In the genomic region with DNA sequence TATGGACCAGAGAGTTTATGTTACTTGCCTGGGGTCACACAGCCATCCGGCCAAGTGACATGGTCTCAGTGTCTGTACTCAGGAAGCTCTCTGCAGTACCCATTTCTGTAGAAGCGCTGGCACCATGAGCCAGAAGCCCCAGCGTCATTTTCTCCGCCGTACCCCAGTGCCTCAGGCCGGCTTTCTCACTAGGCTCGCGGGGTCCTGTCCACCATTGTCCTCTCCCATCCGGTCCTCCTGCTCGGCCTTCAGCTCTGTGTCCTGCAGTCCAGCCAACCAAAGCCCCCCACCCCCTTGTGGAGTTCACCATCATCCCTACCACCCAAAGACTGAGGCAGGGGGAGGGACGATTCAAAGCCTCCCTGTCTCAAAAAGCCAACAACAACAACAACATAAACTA, we compare ENCODE assay signal across 8 mouse cellular contexts. TPM values are rescaled to one million over a fixed set of nuclear protein-coding genes. Genes with fewer than 3 reads are reported as not detected.
DNase-seq lines count a peak whose midpoint lies in the region; ATAC-seq and TF ChIP-seq lines count a peak whose summit lies in the region.

No protein-coding gene starts in this region.

- peak overlapping the region; percentile 54; the same call in 1 of the 2 replicates for H3K9ac ChIP-seq in kidney, embryonic 14.5 days (ENCODE audit: low read depth, low read length)
- H3K9ac ChIP-seq in embryonic facial prominence, embryonic 12.5 days = 0 out of 2 replicates have a peak overlapping the region, but pooled peaks have one; percentile 27
- peak overlapping the region; percentile 78; the same call in 1 of the 2 replicates for H3K9ac ChIP-seq in forebrain, postnatal 0 days
- no peak overlapping the region for H3K9ac ChIP-seq in midbrain, embryonic 16.5 days (ENCODE audit: low read depth, low read length)

- no peak overlapping the region for H3K27ac ChIP-seq in kidney, embryonic 14.5 days (ENCODE audit: low read depth, low read length)
- no peak overlapping the region for H3K27ac ChIP-seq in embryonic facial prominence, embryonic 12.5 days
- H3K27ac ChIP-seq in forebrain, postnatal 0 days (ENCODE audit: low read depth, low read length) = no peak overlapping the region
- no peak overlapping the region for H3K27ac ChIP-seq in midbrain, embryonic 16.5 days (ENCODE audit: low read length)

- ATAC-seq in kidney, embryonic 14.5 days (ENCODE audit: low FRiP score, low TSS enrichment) = no peak
- ATAC-seq in embryonic facial prominence, embryonic 12.5 days (ENCODE audit: insufficient number of reproducible peaks, insufficient read depth, low FRiP score, low TSS enrichment) = no peak
- no peak for ATAC-seq in forebrain, postnatal 0 days
- ATAC-seq in midbrain, embryonic 16.5 days = no peak

- H3K4me1 ChIP-seq in kidney, embryonic 14.5 days (ENCODE audit: control insufficient read depth, insufficient read depth, low read length) = peaks cover 29% of the 10 kb centered on the region
- peaks cover 34% of the 10 kb centered on the region for H3K4me1 ChIP-seq in embryonic facial prominence, embryonic 12.5 days
- peaks cover 36% of the 10 kb centered on the region for H3K4me1 ChIP-seq in forebrain, postnatal 0 days (ENCODE audit: insufficient read depth)
- peaks cover 50% of the 10 kb centered on the region for H3K4me1 ChIP-seq in midbrain, embryonic 16.5 days (ENCODE audit: control insufficient read depth, insufficient read depth, low read length)

- no peaks in the 10 kb centered on the region for H3K9me3 ChIP-seq in kidney, embryonic 14.5 days (ENCODE audit: control insufficient read depth, low read length)
- no peaks in the 10 kb centered on the region for H3K9me3 ChIP-seq in embryonic facial prominence, embryonic 12.5 days
- no peaks in the 10 kb centered on the region for H3K9me3 ChIP-seq in forebrain, postnatal 0 days (ENCODE audit: low read length)
- no peaks in the 10 kb centered on the region for H3K9me3 ChIP-seq in midbrain, embryonic 16.5 days (replicated peaks; ENCODE audit: control insufficient read depth, low read length, poor library complexity, severe bottlenecking)

- WGBS in kidney, embryonic 14.5 days = 89% methylated on average over 11 of the region's 11 CpGs
- 83% methylated on average over 11 of the region's 11 CpGs for WGBS in embryonic facial prominence, embryonic 12.5 days
- 86% methylated on average over 11 of the region's 11 CpGs for WGBS in forebrain, postnatal 0 days
- 83% methylated on average over 11 of the region's 11 CpGs for WGBS in midbrain, embryonic 16.5 days

- peak overlapping the region; percentile 92 for H3K4me2 ChIP-seq in kidney, embryonic 14.5 days (replicated peaks; ENCODE audit: low read depth, low read length)
- peak overlapping the region; percentile 89 for H3K4me2 ChIP-seq in embryonic facial prominence, embryonic 12.5 days (replicated peaks)
- H3K4me2 ChIP-seq in forebrain, postnatal 0 days (ENCODE audit: low read depth) = peak overlapping the region; percentile 95
- peak overlapping the region; percentile 81 for H3K4me2 ChIP-seq in midbrain, embryonic 16.5 days (ENCODE audit: low read length)

- TF ChIP-seq CTCF in forebrain, postnatal 0 days (IDR thresholded peaks at IDR 0.05; ENCODE audit: low read depth) = no peak

- no peaks in the 10 kb centered on the region for H3K36me3 ChIP-seq in kidney, embryonic 14.5 days (ENCODE audit: control insufficient read depth, insufficient read depth, low read length)
- no peaks in the 10 kb centered on the region for H3K36me3 ChIP-seq in embryonic facial prominence, embryonic 12.5 days
- H3K36me3 ChIP-seq in forebrain, postnatal 0 days (ENCODE audit: insufficient read depth) = no peaks in the 10 kb centered on the region
- H3K36me3 ChIP-seq in midbrain, embryonic 16.5 days (ENCODE audit: control insufficient read depth, insufficient read depth, low read length) = no peaks in the 10 kb centered on the region

- no peak for DNase-seq in kidney, postnatal 10 days
- no peak for DNase-seq in forebrain, postnatal 0 days
- DNase-seq in layer of hippocampus, postnatal 36 days = no peak
- no peak for DNase-seq in natural killer cell, adult 2 months (ENCODE audit: low spot score in 2 of 2)
- DNase-seq in frontal cortex, postnatal 10 days (ENCODE audit: low spot score in 2 of 2) = no peak

- peaks cover 12% of the 10 kb centered on the region for H3K27me3 ChIP-seq in kidney, embryonic 14.5 days (ENCODE audit: control insufficient read depth, insufficient read depth, low read length)
- H3K27me3 ChIP-seq in embryonic facial prominence, embryonic 12.5 days = peaks cover 26% of the 10 kb centered on the region
- H3K27me3 ChIP-seq in forebrain, postnatal 0 days (ENCODE audit: insufficient read depth, low read length) = no peaks in the 10 kb centered on the region
- H3K27me3 ChIP-seq in midbrain, embryonic 16.5 days (ENCODE audit: control insufficient read depth, insufficient read depth, low read depth, low read length) = peaks cover 3% of the 10 kb centered on the region; the same call in 1 of the 2 replicates

- no peak overlapping the region for H3K4me3 ChIP-seq in kidney, embryonic 14.5 days (ENCODE audit: low read length)
- H3K4me3 ChIP-seq in embryonic facial prominence, embryonic 12.5 days = peak overlapping the region; percentile 43
- H3K4me3 ChIP-seq in forebrain, postnatal 0 days (ENCODE audit: low read depth, low read length) = peak overlapping the region; percentile 54; the same call in 1 of the 2 replicates
- H3K4me3 ChIP-seq in midbrain, embryonic 16.5 days (ENCODE audit: low read depth, low read length) = no peak overlapping the region; the same call in 1 of the 2 replicates

RNA-seq across cellular contexts. Expression of gene Car11, which starts 2.0 kb away (rescaled TPM):
- polyA plus RNA-seq in kidney, embryonic 14.5 days (2014; fragmentation: Nextera tagmentation; extraction: Ambion mirVana) = 6.9 and 11.9 TPM in 2 replicates
- 11.5 and 14.1 TPM in 2 replicates for polyA plus RNA-seq in embryonic facial prominence, embryonic 12.5 days (2016; fragmentation: Nextera tagmentation; extraction: Ambion mirVana)
- 104 and 122 TPM in 2 replicates for total RNA-seq in forebrain, postnatal 0 days (2014; rRNA removed)
- polyA plus RNA-seq in forebrain, postnatal 0 days (2015; fragmentation: Nextera tagmentation; extraction: Ambion mirVana) = 92.1 and 102 TPM in 2 replicates
- 71.6 and 89.9 TPM in 2 replicates for polyA plus RNA-seq in midbrain, embryonic 16.5 days (2015; fragmentation: Nextera tagmentation; extraction: Ambion mirVana)
- total RNA-seq in layer of hippocampus, postnatal 36 days (2021) = 100 to 1,000 TPM; 191 to 217 TPM

RNA-seq across cellular contexts. Expression of gene Dbp, which starts 3.3 kb away (rescaled TPM):
- polyA plus RNA-seq in kidney, embryonic 14.5 days (2014; fragmentation: Nextera tagmentation; extraction: Ambion mirVana) = 6.6 and 7.7 TPM in 2 replicates
- polyA plus RNA-seq in embryonic facial prominence, embryonic 12.5 days (2016; fragmentation: Nextera tagmentation; extraction: Ambion mirVana) = 6.9 and 11.5 TPM in 2 replicates
- total RNA-seq in forebrain, postnatal 0 days (2014; rRNA removed) = 9.0 and 11.7 TPM in 2 replicates
- polyA plus RNA-seq in forebrain, postnatal 0 days (2015; fragmentation: Nextera tagmentation; extraction: Ambion mirVana) = 6.4 and 6.6 TPM in 2 replicates
- 2.3 and 3.4 TPM in 2 replicates for polyA plus RNA-seq in midbrain, embryonic 16.5 days (2015; fragmentation: Nextera tagmentation; extraction: Ambion mirVana)
- total RNA-seq in layer of hippocampus, postnatal 36 days (2021) = 10 to 100 TPM; 49.8 to 51.5 TPM

RNA-seq across cellular contexts. Expression of gene Sec1, which starts 7.4 kb away (rescaled TPM):
- polyA plus RNA-seq in kidney, embryonic 14.5 days (2014; fragmentation: Nextera tagmentation; extraction: Ambion mirVana) = 0.17 and 0.28 TPM in 2 replicates
- polyA plus RNA-seq in embryonic facial prominence, embryonic 12.5 days (2016; fragmentation: Nextera tagmentation; extraction: Ambion mirVana) = 2.9 and 3.1 TPM in 2 replicates
- total RNA-seq in forebrain, postnatal 0 days (2014; rRNA removed) = 0.52 and 0.62 TPM in 2 replicates
- polyA plus RNA-seq in forebrain, postnatal 0 days (2015; fragmentation: Nextera tagmentation; extraction: Ambion mirVana) = 0.18 and 0.34 TPM in 2 replicates
- 0.24 and 0.28 TPM in 2 replicates for polyA plus RNA-seq in midbrain, embryonic 16.5 days (2015; fragmentation: Nextera tagmentation; extraction: Ambion mirVana)
- total RNA-seq in layer of hippocampus, postnatal 36 days (2021) = 1 to 10 TPM; 2.0 to 2.7 TPM

RNA-seq across cellular contexts. Expression of gene Rpl18, which starts 13.7 kb away (rescaled TPM):
- polyA plus RNA-seq in kidney, embryonic 14.5 days (2014; fragmentation: Nextera tagmentation; extraction: Ambion mirVana) = 1,328 and 1,679 TPM in 2 replicates
- 926 and 973 TPM in 2 replicates for polyA plus RNA-seq in embryonic facial prominence, embryonic 12.5 days (2016; fragmentation: Nextera tagmentation; extraction: Ambion mirVana)
- total RNA-seq in forebrain, postnatal 0 days (2014; rRNA removed) = 891 and 1,057 TPM in 2 replicates
- 517 and 655 TPM in 2 replicates for polyA plus RNA-seq in forebrain, postnatal 0 days (2015; fragmentation: Nextera tagmentation; extraction: Ambion mirVana)
- 475 and 495 TPM in 2 replicates for polyA plus RNA-seq in midbrain, embryonic 16.5 days (2015; fragmentation: Nextera tagmentation; extraction: Ambion mirVana)
- 100 to 1,000 TPM; 372 to 375 TPM for total RNA-seq in layer of hippocampus, postnatal 36 days (2021)

RNA-seq across cellular contexts. Expression of gene Sphk2, which starts 16.2 kb away (rescaled TPM):
- 16.8 and 23.9 TPM in 2 replicates for polyA plus RNA-seq in kidney, embryonic 14.5 days (2014; fragmentation: Nextera tagmentation; extraction: Ambion mirVana)
- 34.7 and 35.3 TPM in 2 replicates for polyA plus RNA-seq in embryonic facial prominence, embryonic 12.5 days (2016; fragmentation: Nextera tagmentation; extraction: Ambion mirVana)
- 19.6 and 21.5 TPM in 2 replicates for total RNA-seq in forebrain, postnatal 0 days (2014; rRNA removed)
- polyA plus RNA-seq in forebrain, postnatal 0 days (2015; fragmentation: Nextera tagmentation; extraction: Ambion mirVana) = 16.5 and 18.7 TPM in 2 replicates
- polyA plus RNA-seq in midbrain, embryonic 16.5 days (2015; fragmentation: Nextera tagmentation; extraction: Ambion mirVana) = 21.9 and 23.0 TPM in 2 replicates
- total RNA-seq in layer of hippocampus, postnatal 36 days (2021) = 10 to 100 TPM; 36.6 to 37.2 TPM

Comparison
In these comparisons a context has a peak if more than half of its experiments do, and no peak if none do; other contexts are left out.
1. H3K4me3 ChIP-seq: peak in embryonic facial prominence, embryonic 12.5 days (single experiment) and forebrain, postnatal 0 days (single experiment); none in kidney, embryonic 14.5 days (single experiment) and midbrain, embryonic 16.5 days (single experiment).
2. Peak in every context shown above with its lines, with median percentiles within 50 percentile points of each other: H3K4me2 ChIP-seq.